Mouse (Mus musculus): Measurements from ENCODE around the gene Zfp93. TPM values are rescaled to one million over a fixed set of nuclear protein-coding genes. Genes with fewer than 3 reads are reported as not detected.

Zfp93 gene
- total and polyA plus RNA-seq, 3 experiments, result not detected

GRCm38 (mm10) chr7:24298973-24299708 is 28.9 kb downstream of the Zfp93 start:
- peak; percentile 95 for DNase-seq (ENCODE audit: low read depth, low spot score)
- Histone ChIP-seq H3K27me3 (ENCODE audit: control insufficient read depth in 1 of 2, insufficient read depth in 2 of 2, low read length in 2 of 2) (no peaks in the 10 kb centered on the region), H3K9ac (ENCODE audit: control insufficient read depth, low read depth, low read length, poor library complexity, severe bottlenecking) (peak overlapping the region; percentile 90), H3K4me1 (ENCODE audit: control insufficient read depth in 1 of 2, insufficient read depth in 2 of 2, low read length in 2 of 2) (no peaks in the 10 kb centered on the region; a peak in 1 of 4 replicates), H3K36me3 (ENCODE audit: control insufficient read depth in 1 of 2, insufficient read depth in 2 of 2, low read length in 2 of 2) (no peaks in the 10 kb centered on the region), H3K9me3 (replicated peaks; ENCODE audit: insufficient read depth, low read length) (no peaks in the 10 kb centered on the region), H3K27ac (ENCODE audit: control insufficient read depth, low read depth, low read length) (peak overlapping the region; percentile 26; the same call in 1 of the 2 replicates), H3K4me3 (ENCODE audit: control insufficient read depth in 1 of 2, insufficient read depth in 1 of 2, low read depth in 2 of 2, low read length in 2 of 2) (peak overlapping the region; percentile 75 to 94), H3K79me2 (ENCODE audit: control insufficient read depth, insufficient read depth, low read length, poor library complexity) (peaks cover 5% of the 10 kb centered on the region)
- TF ChIP-seq JUND (IDR thresholded peaks at IDR 0.05; ENCODE audit: low read depth, low read length), result no peak
- TF ChIP-seq MXI1 (IDR thresholded peaks at IDR 0.05; ENCODE audit: low read depth, low read length), result peak; percentile 89
- TF ChIP-seq TBP (IDR thresholded peaks at IDR 0.05; ENCODE audit: low read depth, low read length), result peak; percentile 70
- no peak for TF ChIP-seq MYB (IDR thresholded peaks at IDR 0.05; ENCODE audit: low read depth, low read length)
- peak; percentile 32; the same call in 1 of the 2 replicates for TF ChIP-seq MYC (IDR thresholded peaks at IDR 0.05; ENCODE audit: low read depth, low read length)
- peak; percentile 67 for TF ChIP-seq NELFE (IDR thresholded peaks at IDR 0.05; ENCODE audit: low read depth, low read length)
- no peak for TF ChIP-seq USF1 (IDR thresholded peaks at IDR 0.05; ENCODE audit: low read depth, low read length)
- TF ChIP-seq POLR2A (IDR thresholded peaks at IDR 0.05; ENCODE audit: control insufficient read depth in 1 of 2, insufficient read depth in 1 of 2, low read depth in 1 of 2, low read length in 2 of 2, poor library complexity in 1 of 2), result peak; percentile 62 to 75; a peak in 3 of 4 replicates
- no peak; the same call in 1 of the 2 replicates for TF ChIP-seq RAD21 (IDR thresholded peaks at IDR 0.05; ENCODE audit: low read depth, low read length)
- TF ChIP-seq SMC3 (IDR thresholded peaks at IDR 0.05; ENCODE audit: low read depth, low read length), result no peak
- no peak for TF ChIP-seq ZC3H11A (IDR thresholded peaks at IDR 0.05; ENCODE audit: low read depth, low read length)
- peak; percentile 85 for TF ChIP-seq HCFC1 (IDR thresholded peaks at IDR 0.05; ENCODE audit: low read depth, low read length)
- TF ChIP-seq MAX (IDR thresholded peaks at IDR 0.05; ENCODE audit: low read length), result no peak
- TF ChIP-seq ZMIZ1 (IDR thresholded peaks at IDR 0.05; ENCODE audit: low read depth, low read length), result no peak
- TF ChIP-seq ZKSCAN1 (IDR thresholded peaks at IDR 0.05; ENCODE audit: low read depth, low read length), result no peak
- TF ChIP-seq ETS1 (IDR thresholded peaks at IDR 0.05; ENCODE audit: low read depth, low read length), result no peak
- no peak for TF ChIP-seq MAZ (IDR thresholded peaks at IDR 0.05; ENCODE audit: low read depth, low read length)
- TF ChIP-seq TAL1 (IDR thresholded peaks at IDR 0.05; ENCODE audit: low read length), result no peak
- TF ChIP-seq GABPA (IDR thresholded peaks at IDR 0.05; ENCODE audit: low read depth, low read length), result no peak
- peak; percentile 90 for TF ChIP-seq SIN3A (IDR thresholded peaks at IDR 0.05; ENCODE audit: low read length)
- TF ChIP-seq RCOR1 (IDR thresholded peaks at IDR 0.05; ENCODE audit: low read depth, low read length), result no peak
- no peak for TF ChIP-seq NRF1 (IDR thresholded peaks at IDR 0.05; ENCODE audit: insufficient read depth, low read depth, low read length, poor library complexity, severe bottlenecking)
- peak; percentile 51; the same call in 1 of the 2 replicates for TF ChIP-seq ELF1 (IDR thresholded peaks at IDR 0.05; ENCODE audit: low read depth, low read length)
- TF ChIP-seq UBTF (IDR thresholded peaks at IDR 0.05; ENCODE audit: borderline replicate concordance, insufficient read depth, low read depth, low read length), result no peak
- TF ChIP-seq KAT2A (conservative IDR thresholded peaks at IDR 0.05; ENCODE audit: low read depth, low read length), result no peak; the same call in 1 of the 2 replicates
- TF ChIP-seq POLR2AphosphoS5 (IDR thresholded peaks at IDR 0.05; ENCODE audit: borderline replicate concordance, low read depth, low read length), result no peak
- 0 out of 2 replicates have a peak, but pooled peaks have one; percentile 21 for TF ChIP-seq TCF12 (IDR thresholded peaks at IDR 0.05; ENCODE audit: low read depth, low read length)
- TF ChIP-seq CTCF (IDR thresholded peaks at IDR 0.05 in 2 of 3, conservative IDR thresholded peaks at IDR 0.05 in 1 of 3; ENCODE audit: control insufficient read depth in 1 of 3, insufficient read depth in 1 of 3, low read depth in 2 of 3, low read length in 3 of 3, poor library complexity in 1 of 3, severe bottlenecking in 1 of 3), result peak in 2 of 3 experiments; percentile 36 to 43; a peak in 5 of 6 replicates
- TF ChIP-seq BHLHE40 (IDR thresholded peaks at IDR 0.05; ENCODE audit: borderline replicate concordance, low read depth, low read length), result no peak
- TF ChIP-seq CHD2 (IDR thresholded peaks at IDR 0.05; ENCODE audit: low read length), result no peak
- TF ChIP-seq CHD1 (IDR thresholded peaks at IDR 0.05; ENCODE audit: low read depth, low read length), result no peak
- TF ChIP-seq POLR2AphosphoS2 (IDR thresholded peaks at IDR 0.05; ENCODE audit: low read length), result peak; percentile 72
